Mouse (Mus musculus) heart, adult 18-20 months (tissue): ENCODE results near the gene Pcna. TPM values are rescaled to one million over a fixed set of nuclear protein-coding genes. Genes with fewer than 3 reads are reported as not detected.
A peak's percentile ranks its signal among the peaks of the same experiment; 100 is the strongest.

Source experiments
- DNase-seq, 2 experiments: peaks; one replicate each; pipeline ENCODE4 v3.0.0; 2021 to 2022; ENCODE audit warnings: mixed read lengths in 1 of 2
- total RNA-seq, 2 experiments: library from RNA; stranded (reverse); gene quantifications; 2 replicates each; pipeline ENCODE4 v1.2.3; 2021

Gene Pcna
- total RNA-seq, 2 experiments from 2014 or later = 40.6 to 41.8 TPM

DNA sequence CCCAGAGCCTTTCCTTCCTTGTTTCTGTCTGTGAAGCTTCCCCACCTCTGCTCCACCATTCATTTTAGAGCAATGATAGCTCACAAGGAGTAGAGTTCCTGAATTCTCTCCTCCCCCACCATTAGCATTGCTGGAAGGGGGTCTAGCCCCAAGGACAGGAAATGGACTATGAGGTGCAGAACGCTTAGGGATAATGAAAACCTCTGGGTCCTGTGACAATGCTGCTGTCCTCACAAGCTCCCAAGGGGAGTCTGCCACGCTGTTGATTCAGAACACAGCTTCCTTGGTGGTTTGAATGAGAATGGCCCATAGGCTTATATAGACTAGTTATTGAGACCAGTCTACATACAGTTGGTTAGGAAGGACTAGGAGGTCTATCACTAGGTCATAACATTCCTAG lies 17.8 kb downstream of the Pcna start:
- no peak for DNase-seq

DNA sequence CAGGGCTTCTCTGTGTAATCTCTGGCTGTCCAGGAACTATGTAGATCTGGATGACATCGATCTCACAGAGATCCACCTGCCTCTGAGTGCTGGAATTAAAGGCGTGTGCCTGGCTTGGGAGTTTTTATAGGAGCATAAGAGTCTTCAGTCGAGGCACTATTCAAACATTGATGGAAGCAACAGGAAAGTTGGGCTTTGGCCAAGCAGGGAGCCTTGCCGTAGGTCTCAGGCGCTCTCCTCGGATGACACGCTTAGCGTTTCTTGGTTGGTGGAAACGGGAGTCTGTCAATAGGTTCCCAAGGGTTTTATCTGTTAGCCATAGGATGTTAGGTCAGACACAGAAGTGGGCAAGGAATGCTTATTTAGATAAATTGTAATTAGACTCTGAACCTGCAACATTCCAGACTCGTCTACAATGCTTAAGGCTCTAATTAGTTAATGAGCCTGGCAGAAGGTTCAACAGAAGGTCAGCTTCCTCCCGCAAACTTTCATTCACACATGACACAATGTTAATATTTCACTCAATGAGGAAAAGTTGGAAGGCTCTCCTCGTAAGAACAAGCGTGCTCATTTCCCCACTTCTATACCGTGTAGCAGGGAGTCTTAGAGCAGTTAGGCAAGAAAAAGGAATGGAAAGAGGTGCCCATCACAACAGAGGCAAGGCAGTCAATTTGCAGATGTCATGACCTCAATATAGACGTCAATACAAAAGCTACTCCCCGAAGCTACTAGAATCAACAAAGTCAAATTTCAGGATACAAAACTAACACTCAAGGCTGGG lies 18.9 kb downstream of the Pcna start:
- DNase-seq = no peak

DNA sequence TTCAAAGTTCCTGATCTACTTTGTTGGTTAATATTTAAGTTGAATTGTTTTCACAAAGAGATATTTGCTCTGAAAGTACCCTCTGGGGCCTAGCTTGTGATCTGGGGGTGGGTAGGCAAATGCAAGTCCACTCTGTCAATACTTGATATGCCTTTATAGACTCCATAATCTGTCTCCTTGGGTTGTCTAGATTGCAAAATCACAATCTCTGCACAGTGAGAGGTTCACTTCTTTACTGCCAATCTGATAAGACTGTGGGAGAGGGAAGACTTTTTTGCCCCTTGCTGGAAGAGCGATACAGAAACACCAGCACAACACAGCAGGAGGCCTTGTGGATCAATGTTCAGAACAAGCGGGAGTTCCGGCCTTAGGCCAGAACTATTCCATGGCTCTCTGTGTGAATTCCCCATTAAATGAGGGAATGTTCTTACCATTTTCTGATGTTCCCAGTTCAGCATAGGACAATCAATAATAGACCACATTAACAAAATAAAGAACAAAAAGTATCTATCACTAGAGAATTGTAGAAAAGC lies 20.6 kb downstream of the Pcna start:
- no peak for DNase-seq

DNA sequence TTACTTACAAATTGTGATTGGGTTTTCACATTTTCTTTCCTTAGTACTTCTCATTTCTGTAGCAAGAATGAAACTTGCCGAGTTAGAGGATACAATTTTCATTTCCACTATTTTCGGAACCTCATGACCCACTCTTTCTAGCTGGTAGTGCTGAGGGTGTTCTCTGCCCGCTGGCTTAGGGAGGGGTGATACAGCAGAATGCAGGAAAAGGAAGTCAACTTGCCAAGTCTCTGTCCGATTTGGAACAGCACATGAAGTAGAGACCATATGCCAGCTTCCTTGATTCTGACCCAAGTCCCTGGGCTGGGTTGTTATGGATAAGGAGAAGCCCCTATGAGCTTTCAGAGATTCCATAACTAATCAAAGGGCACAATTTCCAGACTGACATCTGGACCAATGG lies 28.8 kb downstream of the Pcna start:
- peak in 1 of 2 experiments; percentile 59 for DNase-seq

DNA sequence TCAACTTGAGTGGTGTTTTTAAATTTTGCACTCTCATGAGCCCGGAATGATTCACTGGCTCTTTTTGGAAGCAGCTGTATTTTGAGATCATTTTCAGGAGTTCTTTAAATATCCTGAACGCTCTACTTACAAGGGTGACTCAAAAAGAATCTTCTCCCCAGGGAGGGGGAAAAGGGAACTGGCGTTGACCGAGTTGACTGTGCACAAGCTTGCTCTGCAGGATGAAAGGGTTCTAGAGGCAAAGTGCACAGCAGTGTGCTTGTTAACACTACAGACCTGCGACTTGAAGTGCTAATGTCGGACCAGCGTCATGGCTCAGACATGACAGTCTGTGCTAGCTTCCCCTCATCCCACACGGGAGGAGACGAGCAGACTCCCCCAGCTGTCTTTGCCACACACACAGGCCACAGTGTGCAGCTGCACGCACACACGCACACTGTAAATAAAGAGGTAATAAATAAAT lies 31.5 kb downstream of the Pcna start:
- DNase-seq = peak; percentile 26 to 64

- peak; percentile 41 to 69 for DNase-seq
Observed at GRCm38 (mm10) chr2:132211995-132212656, 41.0 kb downstream of the Pcna start.

- DNase-seq = no peak
Observed at GRCm38 (mm10) chr2:132210806-132211312, 42.3 kb downstream of the Pcna start.

GRCm38 (mm10) chr2:132208246-132208881 lies 44.8 kb downstream of the Pcna start:
- no peak for DNase-seq

DNA sequence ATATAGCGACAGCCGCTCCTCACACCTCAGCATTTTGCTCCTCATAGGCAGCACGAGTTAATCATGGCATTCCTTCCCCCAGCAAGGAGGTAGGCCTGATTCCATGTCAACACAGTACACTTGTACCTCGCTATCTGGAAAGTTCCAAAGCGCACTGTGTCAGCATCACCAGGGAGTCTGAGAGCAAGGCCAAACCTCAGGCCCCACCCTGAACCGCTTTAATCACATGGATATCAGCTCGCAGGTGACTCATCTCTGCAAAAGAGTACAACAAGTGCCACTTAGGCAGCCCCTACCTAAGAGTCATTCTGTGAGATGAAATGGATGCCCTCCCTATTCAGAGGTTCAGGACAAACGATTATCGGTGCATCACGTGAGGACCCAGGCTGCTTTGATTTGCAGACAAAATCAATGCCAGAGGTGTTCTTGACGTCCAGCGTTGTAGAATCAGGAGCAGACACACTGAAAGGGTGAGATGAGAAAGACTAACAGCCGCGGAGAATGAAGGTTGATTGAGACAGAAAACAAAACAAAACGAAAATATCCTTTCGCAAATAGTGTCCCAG lies 46.7 kb downstream of the Pcna start:
- DNase-seq = no peak

- no peak for DNase-seq
Observed at GRCm38 (mm10) chr2:132205549-132205948, 47.6 kb downstream of the Pcna start.

DNA sequence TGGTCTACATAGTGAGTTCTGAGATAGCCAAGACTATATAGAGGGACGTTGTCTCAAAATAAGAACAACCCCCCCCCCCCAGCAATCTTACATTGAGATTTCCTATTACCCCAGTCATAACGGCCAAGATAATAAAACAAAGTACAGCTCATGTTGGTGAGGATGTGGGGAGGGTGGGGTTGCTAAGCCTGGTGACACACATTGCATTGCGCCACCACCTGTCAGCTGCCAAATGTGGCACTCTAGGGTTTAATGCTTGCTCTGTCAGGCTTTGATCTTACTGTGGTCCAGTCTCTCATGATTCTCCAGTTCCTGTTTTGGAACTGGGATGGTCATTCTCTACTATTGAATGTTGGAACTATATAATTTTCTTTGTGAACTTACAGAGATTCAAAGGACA lies 49.3 kb downstream of the Pcna start:
- no peak for DNase-seq

- DNase-seq = no peak
Observed at GRCm38 (mm10) chr2:132203186-132203585, 49.9 kb downstream of the Pcna start.

Other genes starting within 250 kb of the Pcna start
- 10 to 100 TPM in 1 of 2 experiments, 1 to 10 TPM in 1; 7.7 to 11.7 TPM for gene Rassf2, start 223.1 kb downstream of the Pcna start, total RNA-seq
- 10 to 100 TPM; 12.4 to 14.9 TPM for gene Slc23a2, start 108.2 kb downstream of the Pcna start, total RNA-seq
- gene Tmem230, start 5.5 kb downstream of the Pcna start, total RNA-seq = 10 to 100 TPM; 24.7 to 26.9 TPM
- 10 to 100 TPM; 81.6 to 88.8 TPM for gene Cds2, start 9.8 kb upstream of the Pcna start, total RNA-seq
- under 1 TPM; 0.10 to 0.12 TPM for gene Prokr2, start 132.1 kb upstream of the Pcna start, total RNA-seq